Mouse (Mus musculus): ENCODE data around the gene Plaur.
A peak's percentile ranks its signal among the peaks of the same experiment; 100 is the strongest.
"Not testable (repeated sequence)": the region's sequence is repeated elsewhere in the genome, so short reads cannot be mapped to it uniquely, and the experiment has no call there.

Gene Plaur

GRCm38 (mm10) chr7:24480121-24480941 is 18.0 kb downstream of the Plaur start:
- no peak for DNase-seq (ENCODE audit: low spot score)

DNA sequence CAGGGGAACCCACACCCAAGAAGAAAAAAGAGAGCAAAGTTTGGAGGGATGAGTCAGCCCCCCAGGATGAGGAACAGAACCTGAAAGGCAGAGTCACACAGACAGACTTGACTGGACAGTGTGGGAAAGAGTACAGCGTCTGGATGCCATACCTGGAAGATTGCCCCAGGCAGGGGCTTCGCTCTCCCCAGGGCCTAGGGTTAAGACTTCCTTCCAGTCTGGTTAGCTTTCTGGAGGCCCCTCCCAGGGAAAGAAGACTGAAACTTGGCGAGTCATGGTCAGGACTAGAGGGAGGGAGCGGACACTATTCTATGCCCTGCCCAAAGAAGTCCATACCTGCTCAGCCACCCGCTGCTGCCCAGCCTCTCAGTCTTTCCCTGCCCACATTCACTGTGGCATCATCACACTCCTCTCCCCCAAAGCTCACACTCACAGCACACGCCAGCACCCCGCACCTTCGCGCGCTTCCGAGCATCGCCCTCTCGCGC is 18.7 kb downstream of the Plaur start:
- DNase-seq (ENCODE audit: low spot score): no peak

DNA sequence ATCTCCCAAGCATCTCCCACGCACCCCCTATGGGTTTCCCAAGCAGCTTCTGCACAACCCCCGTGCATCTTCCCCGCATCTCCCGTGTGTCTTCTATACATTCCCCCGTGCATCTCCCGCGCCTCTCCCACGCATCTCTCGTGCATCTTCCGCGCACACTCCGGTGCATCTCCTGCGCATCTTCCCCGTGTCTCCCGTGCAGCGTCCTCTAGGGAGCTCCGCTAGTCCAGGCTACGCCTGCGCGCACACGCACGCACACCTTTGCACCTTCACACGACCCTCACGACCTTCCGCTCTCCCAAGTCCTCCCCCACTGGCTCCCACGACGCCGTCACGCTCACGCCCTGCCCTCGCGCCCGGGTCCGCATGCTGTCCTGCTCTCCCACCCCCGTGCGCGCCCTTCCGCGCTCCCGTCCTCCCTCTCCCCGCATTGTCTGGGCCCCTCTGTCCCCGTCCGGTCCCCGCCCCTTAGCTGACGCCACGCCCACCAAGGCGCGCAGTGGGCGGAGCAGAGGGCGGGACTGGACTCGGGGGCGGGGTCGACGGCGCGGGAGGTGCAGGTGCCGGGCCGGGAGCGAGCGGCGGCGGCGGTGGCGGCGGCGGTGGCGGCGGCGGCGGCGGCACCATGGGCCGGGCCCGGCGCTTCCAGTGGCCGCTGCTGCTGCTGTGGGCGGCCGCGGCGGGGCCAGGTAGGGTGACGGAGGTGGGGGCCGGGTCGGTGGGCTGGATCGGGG is 19.4 kb downstream of the Plaur start, which contains the start of gene Cadm4:
Cadm4 (plus strand) TSS at position 550 of the 734 bp plus-strand sequence.
- peak; percentile 94 for DNase-seq (ENCODE audit: low spot score)

- no peak for DNase-seq (ENCODE audit: low spot score)
Observed at GRCm38 (mm10) chr7:24482208-24483020, 20.1 kb downstream of the Plaur start.

GRCm38 (mm10) chr7:24483291-24483690 is 21.0 kb downstream of the Plaur start:
- DNase-seq (ENCODE audit: low spot score): not testable (repeated sequence)

DNA sequence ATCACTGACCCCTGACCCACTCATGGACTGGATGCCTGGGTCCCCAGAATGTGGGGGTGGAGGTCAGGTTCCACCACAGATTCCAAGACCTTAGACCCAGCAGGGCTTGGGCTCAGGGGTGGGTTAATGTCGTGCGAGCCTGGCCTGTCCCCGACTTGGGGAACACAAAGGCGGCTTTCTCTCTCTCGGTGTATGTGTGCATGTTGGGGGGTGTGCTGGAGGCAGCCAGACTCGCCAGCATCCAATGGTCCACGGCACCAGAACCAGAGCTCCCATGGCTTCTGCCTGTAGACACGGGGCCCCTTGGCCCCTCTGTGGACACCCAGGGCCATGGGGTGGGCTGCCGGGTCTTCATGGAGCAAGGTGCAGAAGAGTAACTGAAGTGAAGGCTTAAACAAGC is 23.2 kb downstream of the Plaur start:
- DNase-seq (ENCODE audit: low spot score): no peak

DNA sequence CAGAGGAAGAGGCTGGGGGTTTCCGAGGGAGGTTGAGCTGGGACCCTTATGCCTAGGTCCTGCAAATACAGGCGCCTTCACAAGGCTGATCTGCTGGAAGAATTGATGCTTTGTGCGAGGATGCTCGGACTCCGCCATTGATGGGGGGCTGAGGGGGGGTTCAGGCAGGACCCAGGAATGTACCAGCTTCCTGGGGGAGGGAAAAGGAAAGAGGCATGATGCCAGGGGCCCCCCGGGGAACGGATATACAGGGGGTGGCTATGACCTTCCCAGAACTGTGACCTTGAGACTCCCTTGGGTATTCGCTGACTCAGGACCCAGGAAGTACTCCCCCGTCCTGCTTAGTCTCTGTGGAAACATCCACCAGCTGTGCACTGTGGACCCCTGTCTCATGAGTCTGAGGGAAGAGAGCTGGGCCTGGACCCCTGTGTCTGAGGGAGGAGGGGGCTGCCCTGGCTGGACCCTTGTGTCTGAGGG is 24.4 kb downstream of the Plaur start:
- DNase-seq (ENCODE audit: low spot score): no peak

- no peak for DNase-seq (ENCODE audit: low spot score)
Observed at GRCm38 (mm10) chr7:24487403-24487802, 25.1 kb downstream of the Plaur start.

DNA sequence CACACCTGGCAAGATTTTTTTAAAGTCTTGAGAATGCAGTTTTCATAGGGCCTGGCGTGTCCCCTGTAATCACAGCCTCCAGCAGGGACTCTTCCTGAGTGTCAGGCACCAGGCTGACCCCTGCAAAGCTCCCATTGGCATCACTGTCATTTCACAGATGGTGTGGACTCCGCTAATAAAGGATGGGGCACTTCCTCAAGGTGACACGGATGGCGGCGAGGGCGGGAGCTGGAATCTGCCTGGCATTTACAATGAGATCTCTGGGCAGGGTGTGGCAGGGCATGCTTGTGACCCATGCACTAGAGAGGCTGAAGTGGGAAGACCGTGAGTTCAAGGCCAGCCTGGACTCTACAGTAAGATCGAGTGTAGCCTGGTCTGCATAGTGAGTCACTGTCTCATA is 26.0 kb downstream of the Plaur start:
- DNase-seq (ENCODE audit: low spot score): no peak

DNA sequence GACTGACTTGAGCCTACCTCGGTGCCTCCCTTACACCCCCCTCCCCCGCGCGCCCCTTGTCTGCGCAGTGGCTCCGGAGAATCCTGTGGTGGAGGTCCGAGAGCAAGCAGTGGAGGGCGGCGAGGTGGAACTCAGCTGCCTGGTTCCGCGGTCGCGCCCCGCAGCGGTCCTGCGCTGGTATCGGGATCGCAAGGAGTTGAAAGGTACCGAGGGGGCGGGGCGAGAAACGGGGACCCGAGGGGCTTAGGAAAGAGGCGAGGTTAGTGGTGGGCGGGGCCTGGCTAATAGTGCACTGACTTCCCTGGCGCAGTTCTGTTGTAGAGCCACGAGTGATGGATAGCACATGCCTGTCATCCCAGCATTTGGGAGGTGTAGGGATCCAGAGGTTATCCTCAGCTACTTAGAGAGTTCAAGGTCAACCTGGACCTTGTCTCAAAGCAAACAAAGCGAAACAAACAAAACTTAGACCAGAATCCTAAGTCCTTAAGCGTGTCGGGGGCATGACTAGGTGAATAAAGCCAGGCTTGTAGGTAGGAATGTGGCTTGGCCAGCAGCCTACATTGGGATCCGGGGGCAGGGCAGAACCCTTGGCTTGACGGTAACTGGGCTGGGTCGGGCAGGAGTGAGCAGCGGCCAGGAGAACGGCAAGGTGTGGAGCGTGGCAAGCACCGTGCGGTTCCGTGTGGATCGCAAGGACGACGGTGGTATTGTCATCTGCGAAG is 37.7 kb downstream of the Plaur start:
- DNase-seq (ENCODE audit: low spot score): peak; percentile 73

DNA sequence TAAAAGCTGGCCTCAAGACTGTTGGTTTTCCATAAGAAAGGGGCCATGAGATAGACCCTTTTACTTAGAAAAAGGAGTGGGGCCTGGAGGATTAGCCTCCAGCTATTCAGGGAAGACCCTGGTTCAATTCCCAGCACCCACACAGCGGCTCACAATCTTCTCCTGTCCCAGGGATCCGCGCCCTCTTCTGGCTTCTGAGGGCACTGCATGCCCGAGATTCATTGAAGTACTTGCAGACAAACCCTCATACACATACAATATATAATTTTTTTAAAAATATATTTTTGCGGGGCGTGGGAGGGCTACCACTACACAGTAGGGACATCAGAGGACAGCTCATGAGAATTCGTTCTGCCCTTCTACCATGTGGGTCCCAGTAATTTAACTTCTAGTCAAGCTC is 38.6 kb downstream of the Plaur start:
- DNase-seq (ENCODE audit: low spot score): peak; percentile 74

DNA sequence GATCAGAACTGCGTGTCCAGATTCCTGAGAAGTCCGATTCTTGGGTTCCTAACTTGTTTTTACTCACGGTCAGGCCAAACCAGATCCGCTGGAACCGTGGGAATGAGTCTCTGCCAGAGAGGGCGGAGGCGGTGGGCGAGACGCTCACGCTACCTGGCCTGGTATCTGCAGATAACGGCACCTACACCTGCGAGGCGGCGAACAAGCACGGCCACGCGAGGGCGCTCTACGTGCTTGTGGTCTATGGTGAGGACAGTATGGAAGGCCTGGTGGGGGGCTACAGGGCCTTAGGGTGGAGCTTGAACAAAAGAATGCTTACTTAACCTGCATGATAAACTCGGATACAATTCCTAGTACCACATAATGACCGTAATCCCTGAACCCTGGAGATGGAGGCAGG is 39.2 kb downstream of the Plaur start:
- DNase-seq (ENCODE audit: low spot score): peak; percentile 70

- no peak for DNase-seq (ENCODE audit: low spot score)
Observed at GRCm38 (mm10) chr7:24504004-24504403, 41.7 kb downstream of the Plaur start.

DNA sequence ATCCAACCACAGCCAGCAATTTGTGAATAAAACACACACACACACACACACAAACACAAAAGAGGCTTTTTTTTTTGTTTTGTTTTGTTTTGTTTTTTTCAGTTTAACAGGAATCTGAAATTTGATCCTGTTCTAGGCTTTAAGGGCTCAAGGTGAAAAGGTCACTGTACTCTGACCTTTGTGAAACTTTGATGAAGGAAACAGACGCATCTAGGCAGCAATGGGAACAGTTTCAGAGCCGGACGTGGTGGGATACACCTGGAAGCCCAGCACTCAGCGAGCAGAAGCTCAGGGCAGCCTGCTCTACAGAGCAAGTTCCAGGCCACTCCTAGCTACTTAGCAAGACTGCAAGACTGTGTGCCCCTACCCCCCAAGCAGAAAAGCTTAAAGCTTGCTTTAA is 42.6 kb downstream of the Plaur start:
- no peak for DNase-seq (ENCODE audit: low spot score)

- no peak for DNase-seq (ENCODE audit: low spot score)
Observed at GRCm38 (mm10) chr7:24505447-24506064, 43.3 kb downstream of the Plaur start.

DNA sequence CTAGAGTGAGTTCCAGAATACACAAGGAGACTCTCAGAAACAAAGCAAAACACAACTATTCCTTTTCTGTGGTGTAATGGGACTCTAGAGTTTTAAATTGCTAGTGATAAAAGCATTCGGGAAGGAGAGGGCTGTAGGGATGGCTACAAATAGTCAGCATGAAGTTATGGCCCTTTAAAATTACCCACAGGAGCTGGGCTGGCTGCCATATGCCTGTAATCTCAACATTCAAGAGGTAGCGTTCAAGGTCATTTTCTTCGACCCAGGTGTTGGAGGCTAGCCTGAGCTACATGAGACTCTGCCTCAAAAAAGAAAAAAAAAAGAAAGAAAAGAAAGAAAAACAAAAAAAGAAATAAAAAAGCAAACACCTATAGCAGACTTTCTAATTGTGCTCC is 43.8 kb downstream of the Plaur start:
- no peak for DNase-seq (ENCODE audit: low spot score)

- DNase-seq (ENCODE audit: low spot score): no peak
Observed at GRCm38 (mm10) chr7:24506476-24506837, 44.2 kb downstream of the Plaur start.

GRCm38 (mm10) chr7:24506838-24507725 is 44.8 kb downstream of the Plaur start, which contains the start of gene Zfp428:
Gene Zfp428 (plus strand): TSS chr7:24507006.
- DNase-seq (ENCODE audit: low spot score): peak; percentile 95

- DNase-seq (ENCODE audit: low spot score): no peak
Observed at GRCm38 (mm10) chr7:24507726-24508114, 45.4 kb downstream of the Plaur start.

DNA sequence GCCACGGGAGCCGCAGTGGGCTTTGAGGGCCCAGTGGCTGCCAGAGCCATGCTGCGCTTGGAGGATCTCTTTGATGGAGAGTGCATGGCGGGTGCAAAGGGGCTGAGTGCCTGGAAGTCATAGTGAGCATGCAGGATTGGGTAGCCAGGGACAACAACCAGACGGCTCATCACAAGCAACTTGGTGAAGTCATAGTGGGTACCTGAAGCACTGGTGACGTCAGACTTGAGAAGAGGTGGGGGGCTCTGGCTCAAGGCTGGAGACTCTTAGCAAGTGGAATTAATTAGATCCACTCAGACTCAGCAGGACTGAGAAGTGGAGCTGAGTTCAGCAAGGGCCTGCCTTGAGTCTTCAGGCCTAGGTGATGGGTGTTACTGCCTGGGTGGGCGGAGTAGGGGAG is 50.1 kb downstream of the Plaur start, which contains the start of gene AC161166.1:
AC161166.1 (minus strand) TSS at position 101 of the 400 bp plus-strand sequence.
- DNase-seq (ENCODE audit: low spot score): no peak
